Mouse (Mus musculus): Measurements from ENCODE around the gene Ltbp2.

Ltbp2 gene

GRCm38 (mm10) chr12:84876481-84877121 is at the start of gene Ltbp2:
Gene Ltbp2 (minus strand): TSS chr12:84876532.
- peak; percentile 92 for DNase-seq (ENCODE audit: low spot score)

- no peak for DNase-seq (ENCODE audit: low spot score)
Measured at GRCm38 (mm10) chr12:84924324-84924723, 48.0 kb upstream of the Ltbp2 start.

- DNase-seq (ENCODE audit: low spot score), result no peak
Measured at GRCm38 (mm10) chr12:84921881-84922419, 45.6 kb upstream of the Ltbp2 start.

- DNase-seq (ENCODE audit: low spot score), result no peak
Measured at GRCm38 (mm10) chr12:84918809-84919208, 42.5 kb upstream of the Ltbp2 start.

- no peak for DNase-seq (ENCODE audit: low spot score)
Measured at GRCm38 (mm10) chr12:84917799-84918198, 41.5 kb upstream of the Ltbp2 start.

GRCm38 (mm10) chr12:84914959-84915358 is 38.6 kb upstream of the Ltbp2 start:
- no peak for DNase-seq (ENCODE audit: low spot score)

- no peak for DNase-seq (ENCODE audit: low spot score)
Measured at GRCm38 (mm10) chr12:84912652-84913104, 36.3 kb upstream of the Ltbp2 start.

GRCm38 (mm10) chr12:84911640-84912039 is 35.3 kb upstream of the Ltbp2 start:
- no peak for DNase-seq (ENCODE audit: low spot score)

- DNase-seq (ENCODE audit: low spot score), result no peak
Measured at GRCm38 (mm10) chr12:84910066-84910465, 33.7 kb upstream of the Ltbp2 start.

GRCm38 (mm10) chr12:84907627-84908480 is 31.5 kb upstream of the Ltbp2 start:
- peak; percentile 22 for DNase-seq (ENCODE audit: low spot score)

- DNase-seq (ENCODE audit: low spot score), result no peak
Measured at GRCm38 (mm10) chr12:84907024-84907626, 30.8 kb upstream of the Ltbp2 start.

- no peak for DNase-seq (ENCODE audit: low spot score)
Measured at GRCm38 (mm10) chr12:84904399-84904798, 28.1 kb upstream of the Ltbp2 start.

GRCm38 (mm10) chr12:84900317-84900716 is 24.0 kb upstream of the Ltbp2 start:
- no peak for DNase-seq (ENCODE audit: low spot score)

- no peak for DNase-seq (ENCODE audit: low spot score)
Measured at GRCm38 (mm10) chr12:84897322-84897721, 21.0 kb upstream of the Ltbp2 start.

GRCm38 (mm10) chr12:84896235-84896634 is 19.9 kb upstream of the Ltbp2 start:
- DNase-seq (ENCODE audit: low spot score), result peak; percentile 35

GRCm38 (mm10) chr12:84893648-84894628 is 17.6 kb upstream of the Ltbp2 start:
- no peak for DNase-seq (ENCODE audit: low spot score)

- no peak for DNase-seq (ENCODE audit: low spot score)
Measured at GRCm38 (mm10) chr12:84890289-84890688, 14.0 kb upstream of the Ltbp2 start.

GRCm38 (mm10) chr12:84885107-84885876 is 9.0 kb upstream of the Ltbp2 start:
- no peak for DNase-seq (ENCODE audit: low spot score)

- DNase-seq (ENCODE audit: low spot score), result no peak
Measured at GRCm38 (mm10) chr12:84884423-84885076, 8.2 kb upstream of the Ltbp2 start.

GRCm38 (mm10) chr12:84882796-84883195 is 6.5 kb upstream of the Ltbp2 start:
- no peak for DNase-seq (ENCODE audit: low spot score)
